Mouse (Mus musculus) cortical plate, adult 2 months (tissue): ENCODE results near the gene Tm9sf3.

Experiments
- CTCF ChIP-seq: fragments of 200-500 bp; IDR thresholded peaks from 2 replicates; pipeline ENCODE4 v1.5.1; 2011; ENCODE audit warnings: mild to moderate bottlenecking, control low read depth, low read length; ENCODE audit not compliant: insufficient read depth; ENCODE audit errors: extremely low read depth
- POLR2A ChIP-seq: fragments of 200-500 bp; IDR thresholded peaks from 2 replicates; pipeline ENCODE4 v1.6.1; 2011; ENCODE audit warnings: mild to moderate bottlenecking, low read length, control low read depth; ENCODE audit not compliant: insufficient read depth; ENCODE audit errors: extremely low read depth

- TF ChIP-seq POLR2A (no peak), CTCF (no peak)
These were observed 3.1 kb downstream of the Tm9sf3 start for GRCm38 (mm10) chr19:41260736-41261135.
